Mouse (Mus musculus): Measurements from ENCODE around the gene Timm10b.
A peak's percentile ranks its signal among the peaks of the same experiment; 100 is the strongest.

Timm10b gene

DNA sequence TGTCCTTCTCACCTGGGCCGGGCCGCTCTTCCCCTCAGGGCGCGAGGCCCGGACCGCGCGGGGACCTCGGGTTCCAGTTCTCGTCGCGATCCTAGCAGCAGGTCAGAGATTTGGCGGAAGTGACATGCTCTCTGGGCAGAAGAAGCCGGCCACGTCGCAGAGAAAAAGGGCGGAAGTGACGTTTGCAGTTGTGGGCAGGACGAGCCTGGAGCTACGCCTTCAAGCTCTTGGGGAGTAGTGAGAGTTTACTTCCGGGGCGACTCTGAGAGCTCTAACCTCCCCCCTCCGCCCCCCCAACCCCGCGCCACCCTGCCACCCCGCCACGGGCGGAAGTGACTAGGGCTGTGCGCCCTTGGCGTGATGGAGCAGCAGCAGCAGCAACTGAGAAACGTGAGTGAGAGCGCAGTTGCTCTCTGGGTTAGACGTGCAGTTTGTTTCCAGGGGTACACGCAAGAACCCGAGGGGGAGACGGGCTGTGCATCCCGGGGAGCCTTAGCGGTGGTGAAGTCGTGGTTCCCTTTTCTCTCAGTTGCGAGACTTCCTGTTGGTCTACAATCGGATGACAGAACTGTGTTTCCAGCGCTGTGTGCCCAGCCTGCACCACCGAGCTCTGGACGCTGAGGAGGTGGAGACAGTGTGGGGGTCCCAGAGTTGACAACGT lies 507 bp downstream of the Timm10b start, which contains the start of the genes Arfip2 and Gm45799:
Gene Arfip2 (minus strand): TSS at position 184 of the 661 bp plus-strand sequence.
Gene Gm45799 (plus strand): TSS at position 320 of the 661 bp plus-strand sequence.
- peak; percentile 96 to 99 for DNase-seq (ENCODE audit: low spot score in 2 of 2)

DNA sequence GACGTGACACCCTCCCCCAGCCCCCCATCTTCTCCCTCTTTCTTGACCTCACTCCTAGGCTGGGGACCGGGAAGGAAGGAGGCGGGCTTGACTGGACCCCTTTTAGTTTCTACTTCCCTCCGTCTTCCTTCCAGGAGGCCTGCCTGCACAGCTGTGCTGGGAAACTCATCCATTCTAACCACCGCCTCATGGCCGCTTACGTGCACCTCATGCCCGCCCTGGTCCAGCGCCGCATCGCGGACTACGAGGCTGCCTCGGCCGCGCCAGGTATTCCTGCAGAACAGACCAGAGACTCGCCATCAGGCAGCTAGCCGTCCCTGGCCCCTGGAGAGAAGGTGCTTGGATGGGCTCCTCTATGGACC lies 1.0 kb downstream of the Timm10b start:
- no peak for DNase-seq (ENCODE audit: low spot score in 2 of 2)

DNA sequence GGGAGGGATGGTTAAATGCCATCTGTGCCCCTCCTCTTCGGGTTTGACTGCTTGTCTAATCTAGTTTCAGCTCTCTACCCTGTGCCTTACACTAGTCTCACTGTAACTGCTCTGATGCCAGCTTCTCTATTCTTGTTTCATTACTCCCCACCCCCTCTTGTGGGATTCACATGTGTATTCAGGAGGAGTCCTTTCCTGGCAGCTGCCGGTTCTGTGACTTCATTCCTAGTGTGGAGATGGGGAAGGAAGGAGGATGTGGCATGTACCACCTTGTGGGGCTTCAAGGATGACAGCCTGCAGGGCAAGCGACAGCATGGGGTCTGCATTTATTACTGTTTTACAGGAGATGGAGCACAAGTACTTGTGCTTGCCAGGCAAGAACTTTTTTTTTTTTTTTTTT lies 2.1 kb downstream of the Timm10b start:
- no peak for DNase-seq (ENCODE audit: low spot score in 2 of 2)

DNA sequence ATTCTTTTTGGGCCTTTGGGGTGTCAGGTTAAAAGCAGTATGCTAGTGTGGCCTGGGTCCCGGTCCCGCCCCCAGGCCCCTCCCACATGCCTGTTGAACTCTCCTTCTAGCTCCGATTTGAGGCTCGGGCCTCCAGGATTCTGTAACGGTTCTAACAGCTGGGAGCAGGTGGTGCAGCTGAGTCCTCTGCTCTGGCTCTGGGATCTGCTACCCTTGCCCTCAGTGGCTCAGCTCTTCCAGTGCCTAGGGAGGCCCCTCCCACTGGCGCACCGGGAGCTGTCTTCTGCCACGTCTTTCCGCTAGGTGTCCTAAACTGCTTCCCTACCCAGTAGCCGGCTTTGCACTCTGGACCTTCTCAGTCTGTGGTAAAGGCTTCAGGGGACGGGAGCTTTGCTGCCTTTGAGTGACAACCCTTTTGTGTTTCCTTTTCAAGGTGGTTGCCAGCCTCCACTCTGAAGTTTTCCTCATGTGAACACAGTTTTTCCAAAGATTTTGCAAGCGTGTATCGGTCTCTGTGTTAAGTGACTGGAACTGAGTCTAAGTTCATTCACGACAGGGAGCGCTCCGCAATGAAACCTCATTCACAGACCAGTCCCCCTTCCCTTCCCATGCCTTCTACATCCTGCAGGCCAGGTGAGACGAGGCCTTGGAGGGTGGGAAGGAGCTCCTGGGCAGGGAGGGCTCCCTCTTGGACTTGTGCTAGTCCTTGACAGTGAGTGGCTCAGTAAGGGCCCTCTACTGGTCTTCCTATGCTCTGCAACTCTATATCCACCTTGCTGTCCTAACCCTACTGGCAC lies 11.0 kb downstream of the Timm10b start, which contains the start of gene Dnhd1:
Gene Dnhd1 (plus strand): TSS at position 189 of the 797 bp plus-strand sequence.
- DNase-seq (ENCODE audit: low spot score in 2 of 2), result no peak

- no peak for DNase-seq (ENCODE audit: low spot score in 2 of 2)
Observed at GRCm38 (mm10) chr7:105685541-105686197, 45.8 kb downstream of the Timm10b start.

- DNase-seq (ENCODE audit: low spot score in 2 of 2), result no peak
Observed at GRCm38 (mm10) chr7:105690875-105691274, 51.0 kb downstream of the Timm10b start.

Measured in right cerebral cortex, postnatal 36 days (tissue).